In the genomic region with DNA sequence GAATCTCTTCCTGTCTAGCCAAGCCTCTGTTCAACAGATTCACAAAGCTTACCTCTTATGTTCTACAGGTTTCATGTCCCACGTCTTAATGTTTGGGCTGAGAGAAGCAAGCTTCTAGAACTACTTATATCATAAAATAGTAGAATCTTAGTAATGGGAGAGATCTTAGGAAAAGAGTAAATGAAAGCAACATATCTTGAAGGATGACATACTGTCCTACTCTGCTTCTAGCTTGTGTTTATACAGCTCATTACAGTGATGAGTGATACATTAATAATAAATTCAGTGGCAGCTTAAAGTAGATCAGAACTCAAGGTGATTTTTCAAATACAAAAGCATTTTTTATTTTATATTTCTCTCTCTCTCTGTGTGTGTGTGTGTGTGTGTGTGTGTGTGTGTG, we compare ENCODE assay signal across 8 mouse cellular contexts. TPM values are rescaled to one million over a fixed set of nuclear protein-coding genes. Genes with fewer than 3 reads are reported as not detected.
DNase-seq lines count a peak whose midpoint lies in the region; ATAC-seq and TF ChIP-seq lines count a peak whose summit lies in the region.

TSS of gene Lgals8 (minus strand) at position 101 of the 400 bp plus-strand sequence.

- no peak within 1 kb of the TSS for H3K27ac ChIP-seq in lung, embryonic 15.5 days
- no peak within 1 kb of the TSS for H3K27ac ChIP-seq in cortical plate, adult 2 months (ENCODE audit: insufficient read depth, low read length)
- no peak within 1 kb of the TSS for H3K27ac ChIP-seq in heart, embryonic 16.5 days (ENCODE audit: low read length)
- no peak within 1 kb of the TSS for H3K27ac ChIP-seq in neural tube, embryonic 15.5 days (replicated peaks)

- TF ChIP-seq CTCF in cortical plate, adult 2 months (IDR thresholded peaks at IDR 0.05; ENCODE audit: extremely low read depth, insufficient read depth, low read length), result no peak

- no peak within 1 kb of the TSS for H3K9ac ChIP-seq in lung, embryonic 15.5 days
- H3K9ac ChIP-seq in heart, embryonic 16.5 days (ENCODE audit: low read length), result no peak within 1 kb of the TSS
- H3K9ac ChIP-seq in neural tube, embryonic 15.5 days (replicated peaks), result no peak within 1 kb of the TSS

- DNase-seq in lung, postnatal 36 days, result no peak
- no peak for DNase-seq in left cerebral cortex, postnatal 36 days (ENCODE audit: low spot score in 2 of 2)
- no peak for DNase-seq in thymus, postnatal 10 days (ENCODE audit: low spot score in 2 of 2)
- DNase-seq in right cerebral cortex, postnatal 14 days, result no peak

- peaks cover 7% of the 10 kb centered on the region; the same call in 1 of the 2 replicates for H3K4me1 ChIP-seq in lung, embryonic 15.5 days
- no peaks in the 10 kb centered on the region for H3K4me1 ChIP-seq in cortical plate, adult 2 months (ENCODE audit: control insufficient read depth, insufficient read depth, low read length)
- H3K4me1 ChIP-seq in heart, embryonic 16.5 days (ENCODE audit: control insufficient read depth, insufficient read depth, low read length), result peaks cover 8% of the 10 kb centered on the region
- H3K4me1 ChIP-seq in neural tube, embryonic 15.5 days, result peaks cover 12% of the 10 kb centered on the region

- no peak within 1 kb of the TSS for H3K4me3 ChIP-seq in lung, embryonic 15.5 days
- H3K4me3 ChIP-seq in cortical plate, adult 2 months (ENCODE audit: insufficient read depth, low read length), result no peak within 1 kb of the TSS
- H3K4me3 ChIP-seq in heart, embryonic 16.5 days (ENCODE audit: low read length), result no peak within 1 kb of the TSS
- no peak within 1 kb of the TSS for H3K4me3 ChIP-seq in neural tube, embryonic 15.5 days (replicated peaks)

- H3K27me3 ChIP-seq in lung, embryonic 15.5 days, result no peaks in the 10 kb centered on the region
- no peaks in the 10 kb centered on the region for H3K27me3 ChIP-seq in heart, embryonic 16.5 days (ENCODE audit: control insufficient read depth, insufficient read depth, low read length)
- no peaks in the 10 kb centered on the region for H3K27me3 ChIP-seq in neural tube, embryonic 15.5 days (replicated peaks)

- no peak for ATAC-seq in lung, embryonic 15.5 days (ENCODE audit: borderline replicate concordance, extremely low read depth, low FRiP score, low TSS enrichment)
- no peak for ATAC-seq in heart, embryonic 16.5 days (replicated peaks; ENCODE audit: extremely low read depth, insufficient read depth, low FRiP score)
- no peak for ATAC-seq in neural tube, embryonic 15.5 days (ENCODE audit: low FRiP score)

- TF ChIP-seq POLR2A in cortical plate, adult 2 months (IDR thresholded peaks at IDR 0.05; ENCODE audit: extremely low read depth, insufficient read depth, low read length), result no peak

- WGBS in lung, embryonic 15.5 days, result 54% methylated on average over 1 of the region's 1 CpGs
- WGBS in heart, embryonic 16.5 days, result 70% methylated on average over 1 of the region's 1 CpGs
- WGBS in neural tube, embryonic 15.5 days, result 90% methylated on average over 1 of the region's 1 CpGs

- H3K36me3 ChIP-seq in lung, embryonic 15.5 days, result no peaks in the 10 kb centered on the region
- H3K36me3 ChIP-seq in heart, embryonic 16.5 days (ENCODE audit: control insufficient read depth, insufficient read depth), result no peaks in the 10 kb centered on the region
- no peaks in the 10 kb centered on the region for H3K36me3 ChIP-seq in neural tube, embryonic 15.5 days

- intact Hi-C loops in left cerebral cortex, postnatal 36 days (cut with DNase I), result loop anchor here (5.0 kb wide), 1 partner anchor 102 kb away; the partner anchor contains the start of gene Ero1lb

- H3K4me2 ChIP-seq in lung, embryonic 15.5 days, result no peak within 1 kb of the TSS
- H3K4me2 ChIP-seq in heart, embryonic 16.5 days (ENCODE audit: low read depth, low read length), result no peak within 1 kb of the TSS
- H3K4me2 ChIP-seq in neural tube, embryonic 15.5 days, result no peak within 1 kb of the TSS

- H3K9me3 ChIP-seq in lung, embryonic 15.5 days, result no peaks in the 10 kb centered on the region
- no peaks in the 10 kb centered on the region for H3K9me3 ChIP-seq in heart, embryonic 16.5 days (replicated peaks; ENCODE audit: control insufficient read depth, low read length)
- H3K9me3 ChIP-seq in neural tube, embryonic 15.5 days (replicated peaks), result no peaks in the 10 kb centered on the region

RNA-seq across cellular contexts. Expression of gene Lgals8, which starts in this region (rescaled TPM):
- polyA plus RNA-seq in lung, embryonic 15.5 days (2015; fragmentation: Nextera tagmentation; extraction: Ambion mirVana), result 25.1 and 28.6 TPM in 2 replicates
- 35.1 and 36.9 TPM in 2 replicates for polyA plus RNA-seq in cortical plate, adult 2 months (2012; rRNA removed)
- 17.9 and 19.8 TPM in 2 replicates for polyA plus RNA-seq in heart, embryonic 16.5 days (2015; fragmentation: Nextera tagmentation; extraction: Ambion mirVana)
- 10 to 100 TPM; 28.7 to 31.0 TPM for total RNA-seq in left cerebral cortex, postnatal 36 days (2021)
- polyA plus RNA-seq in neural tube, embryonic 15.5 days (2015; fragmentation: Nextera tagmentation; extraction: Ambion mirVana), result 26.6 and 31.5 TPM in 2 replicates
